In the genomic region with DNA sequence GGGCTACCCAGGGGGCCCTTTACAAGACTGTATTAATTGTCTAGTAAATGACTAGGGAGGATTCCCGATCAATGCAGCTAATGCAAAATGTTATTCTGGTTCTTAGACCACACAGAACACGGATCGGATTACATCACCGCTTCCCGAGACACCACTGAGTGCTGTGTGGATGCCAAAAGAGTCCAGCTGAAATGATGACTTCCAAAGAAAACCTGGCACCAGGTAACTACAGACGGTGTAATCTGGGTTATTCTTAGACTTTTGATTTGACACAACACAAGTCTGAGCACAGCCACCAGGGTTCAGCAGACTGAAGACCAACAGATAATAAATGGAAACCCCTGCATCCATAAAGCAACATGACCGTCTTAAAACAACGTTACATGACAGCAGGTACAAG, we compare ENCODE assay signal across 13 mouse cellular contexts.
DNase-seq lines count a peak whose midpoint lies in the region; ATAC-seq and TF ChIP-seq lines count a peak whose summit lies in the region.
"Had no signal": no experiment of that assay in that cellular context is flagged by ENCODE, and none has a peak within 500 bp of the region (broad histone marks: within the 10 kb centered on the region; RNA-seq: fewer than 3 reads in every experiment).

No protein-coding gene starts in this region.

- no peaks in the 10 kb centered on the region for H3K4me1 ChIP-seq in forebrain, embryonic 11.5 days (replicated peaks; ENCODE audit: control insufficient read depth, insufficient read depth, low read length)
- peaks cover 7% of the 10 kb centered on the region; the same call in 1 of the 2 replicates for H3K4me1 ChIP-seq in forebrain, embryonic 10.5 days
- no peaks in the 10 kb centered on the region for H3K4me1 ChIP-seq in embryonic facial prominence, embryonic 14.5 days (ENCODE audit: control insufficient read depth, insufficient read depth, low read length)
- no peaks in the 10 kb centered on the region for H3K4me1 ChIP-seq in midbrain, postnatal 0 days (ENCODE audit: insufficient read depth, low read length)
- no peaks in the 10 kb centered on the region for H3K4me1 ChIP-seq in heart, embryonic 10.5 days

- no peak overlapping the region for H3K27ac ChIP-seq in forebrain, embryonic 11.5 days (ENCODE audit: low read depth, low read length)
- H3K27ac ChIP-seq in forebrain, embryonic 10.5 days = no peak overlapping the region
- no peak overlapping the region for H3K27ac ChIP-seq in embryonic facial prominence, embryonic 14.5 days (replicated peaks; ENCODE audit: low read depth, low read length)
- no peak overlapping the region for H3K27ac ChIP-seq in midbrain, postnatal 0 days (ENCODE audit: low read depth, low read length)
- H3K27ac ChIP-seq in heart, embryonic 10.5 days = no peak overlapping the region

- ATAC-seq in forebrain, embryonic 11.5 days (replicated peaks; ENCODE audit: low FRiP score) = peak; percentile 36; the same call in 1 of the 2 replicates
- no peak for ATAC-seq in embryonic facial prominence, embryonic 14.5 days (ENCODE audit: low read depth)
- ATAC-seq in midbrain, postnatal 0 days (ENCODE audit: low FRiP score) = no peak
- ATAC-seq: lung, postnatal 0 days had no signal

- no peak overlapping the region for H3K4me3 ChIP-seq in forebrain, embryonic 11.5 days (ENCODE audit: low read depth, low read length)
- H3K4me3 ChIP-seq in forebrain, embryonic 10.5 days = no peak overlapping the region
- H3K4me3 ChIP-seq in embryonic facial prominence, embryonic 14.5 days (ENCODE audit: low read depth, low read length) = no peak overlapping the region
- H3K4me3 ChIP-seq in midbrain, postnatal 0 days (ENCODE audit: low read depth, low read length) = no peak overlapping the region
- H3K4me3 ChIP-seq in heart, embryonic 10.5 days = no peak overlapping the region

- DNase-seq in forebrain, embryonic 11.5 days (ENCODE audit: low spot score) = no peak
- no peak for DNase-seq in forebrain, embryonic 10.5 days (ENCODE audit: extremely low spot score, low spot score)
- peak; percentile 80 for DNase-seq in cerebellum, adult 11-12 months
- peak; percentile 22 for DNase-seq in embryonic facial prominence, embryonic 14.5 days (ENCODE audit: low spot score)
- peak; percentile 54 for DNase-seq in midbrain, postnatal 0 days (ENCODE audit: low spot score)
- DNase-seq in testis, postnatal 10 days (ENCODE audit: low spot score) = no peak
- DNase-seq in heart, embryonic 10.5 days (ENCODE audit: low spot score) = no peak
- no peak for DNase-seq in lung, postnatal 14 days
- DNase-seq: heart, postnatal 4 days; kidney, postnatal 25 days; liver; right cerebral cortex, postnatal 25 days had no signal

- WGBS in forebrain, embryonic 11.5 days = 53% methylated on average over 8 of the region's 8 CpGs
- 58% methylated on average over 8 of the region's 8 CpGs for WGBS in forebrain, embryonic 10.5 days
- 37% methylated on average over 8 of the region's 8 CpGs for WGBS in embryonic facial prominence, embryonic 14.5 days
- 34% methylated on average over 8 of the region's 8 CpGs for WGBS in midbrain, postnatal 0 days
- WGBS in heart, embryonic 10.5 days = 74% methylated on average over 8 of the region's 8 CpGs

- H3K36me3 ChIP-seq in forebrain, embryonic 11.5 days (ENCODE audit: control insufficient read depth, insufficient read depth, low read length) = no peaks in the 10 kb centered on the region
- H3K36me3 ChIP-seq in forebrain, embryonic 10.5 days (replicated peaks) = no peaks in the 10 kb centered on the region
- no peaks in the 10 kb centered on the region for H3K36me3 ChIP-seq in embryonic facial prominence, embryonic 14.5 days (ENCODE audit: control insufficient read depth, insufficient read depth, low read length)
- no peaks in the 10 kb centered on the region for H3K36me3 ChIP-seq in midbrain, postnatal 0 days (ENCODE audit: insufficient read depth, low read length)
- H3K36me3 ChIP-seq in heart, embryonic 10.5 days = no peaks in the 10 kb centered on the region

- no peak overlapping the region for H3K9ac ChIP-seq in forebrain, embryonic 11.5 days (ENCODE audit: low read length)
- no peak overlapping the region for H3K9ac ChIP-seq in embryonic facial prominence, embryonic 14.5 days (ENCODE audit: low read depth, low read length)
- H3K9ac ChIP-seq in midbrain, postnatal 0 days (replicated peaks; ENCODE audit: low read length, poor library complexity, severe bottlenecking) = no peak overlapping the region

- H3K4me2 ChIP-seq in forebrain, embryonic 11.5 days (ENCODE audit: low read depth, low read length, severe bottlenecking) = no peak overlapping the region
- H3K4me2 ChIP-seq in embryonic facial prominence, embryonic 14.5 days (ENCODE audit: low read depth, low read length) = no peak overlapping the region
- H3K4me2 ChIP-seq in midbrain, postnatal 0 days (ENCODE audit: low read depth, low read length, poor library complexity, severe bottlenecking) = no peak overlapping the region

- TF ChIP-seq CTCF in midbrain, postnatal 0 days (IDR thresholded peaks at IDR 0.05) = no peak

- no peaks in the 10 kb centered on the region for H3K27me3 ChIP-seq in forebrain, embryonic 11.5 days (ENCODE audit: control insufficient read depth, insufficient read depth, low read length)
- H3K27me3 ChIP-seq in forebrain, embryonic 10.5 days (ENCODE audit: poor library complexity, severe bottlenecking) = no peaks in the 10 kb centered on the region
- H3K27me3 ChIP-seq in embryonic facial prominence, embryonic 14.5 days (replicated peaks; ENCODE audit: control insufficient read depth, insufficient read depth, low read length) = no peaks in the 10 kb centered on the region
- no peaks in the 10 kb centered on the region for H3K27me3 ChIP-seq in midbrain, postnatal 0 days (ENCODE audit: insufficient read depth, low read length)
- no peaks in the 10 kb centered on the region for H3K27me3 ChIP-seq in heart, embryonic 10.5 days (ENCODE audit: insufficient read depth, poor library complexity, severe bottlenecking)

- H3K9me3 ChIP-seq in forebrain, embryonic 11.5 days (ENCODE audit: control insufficient read depth, low read length) = no peaks in the 10 kb centered on the region
- H3K9me3 ChIP-seq in forebrain, embryonic 10.5 days = no peaks in the 10 kb centered on the region
- H3K9me3 ChIP-seq in embryonic facial prominence, embryonic 14.5 days (ENCODE audit: control insufficient read depth, low read length) = no peaks in the 10 kb centered on the region
- no peaks in the 10 kb centered on the region for H3K9me3 ChIP-seq in midbrain, postnatal 0 days (ENCODE audit: low read length)
- H3K9me3 ChIP-seq in heart, embryonic 10.5 days = no peaks in the 10 kb centered on the region

Comparison
In these comparisons a context has a peak if more than half of its experiments do, and no peak if none do; other contexts are left out.
1. DNase-seq: peak in cerebellum, adult 11-12 months (single experiment), embryonic facial prominence, embryonic 14.5 days (single experiment) and midbrain, postnatal 0 days (single experiment); none in forebrain, embryonic 11.5 days (single experiment), forebrain, embryonic 10.5 days (single experiment), testis, postnatal 10 days (single experiment), heart, embryonic 10.5 days (single experiment) and lung, postnatal 14 days (single experiment).